Mouse (Mus musculus) ES-CJ7 (cell line): ENCODE results near the gene Hpd.

Experiments used
- DNase-seq: peaks from one replicate; pipeline ENCODE4 v3.0.0; 2011; ENCODE audit warnings: low read depth, low spot score

Hpd gene

DNA sequence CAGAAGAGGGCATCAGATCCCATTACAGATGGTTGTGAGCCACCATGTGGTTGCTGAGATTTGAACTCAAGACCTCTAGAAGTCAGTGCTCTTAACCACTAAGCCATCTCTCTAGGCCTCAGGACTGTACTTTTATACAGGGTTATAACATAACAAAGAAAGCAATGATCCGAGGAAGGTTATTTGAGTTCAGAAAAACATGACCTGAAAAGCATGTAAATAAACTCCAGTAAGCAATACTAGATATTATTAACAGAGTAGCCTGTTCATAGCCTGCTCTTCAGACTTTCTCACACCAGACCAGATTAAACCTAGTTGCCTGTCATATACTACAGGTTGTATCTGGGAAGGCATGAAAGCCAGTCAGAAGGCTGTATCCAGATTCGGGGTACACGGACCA is 4.8 kb upstream of the Hpd start:
- no peak for DNase-seq

DNA sequence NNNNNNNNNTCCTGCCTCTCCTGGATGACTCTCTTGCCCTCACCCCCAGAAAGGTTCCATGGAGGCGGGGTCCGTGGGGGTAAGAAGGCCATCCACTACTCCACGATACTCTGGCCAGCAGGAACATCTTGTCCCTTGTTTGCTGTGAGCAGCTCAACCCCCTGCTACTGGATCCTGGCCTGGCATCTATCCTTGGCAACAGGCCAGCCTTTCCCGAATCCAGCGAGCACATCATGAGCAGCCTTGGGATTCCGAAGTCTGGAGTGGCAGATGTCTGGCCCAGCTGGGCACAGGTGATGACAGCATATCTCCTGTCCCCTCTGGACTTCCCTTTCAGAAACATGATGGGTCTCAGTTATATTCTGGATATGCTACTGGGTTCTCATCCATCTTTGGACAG is 3.4 kb upstream of the Hpd start:
- DNase-seq: no peak

DNA sequence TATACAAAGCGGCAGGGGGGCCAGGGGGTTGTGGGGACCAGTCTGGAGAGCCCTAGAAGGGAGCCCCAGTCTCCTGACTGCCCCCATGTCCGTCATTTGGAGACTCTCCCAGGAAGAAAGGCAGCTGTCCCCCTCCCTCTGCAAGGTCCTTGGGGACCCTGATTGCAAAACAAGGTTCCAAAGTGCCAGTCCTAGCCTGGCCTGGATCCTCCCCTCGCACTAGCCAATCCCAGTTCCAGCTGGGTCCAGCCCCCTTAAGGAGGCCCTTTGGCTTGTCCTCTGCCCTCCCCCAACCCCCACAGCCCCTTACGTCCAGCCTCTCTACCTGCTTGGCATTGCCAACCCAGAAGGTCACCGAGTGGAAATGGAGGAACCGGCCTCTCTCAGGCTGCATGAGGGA is 991 bp downstream of the Hpd start:
- no peak for DNase-seq

DNA sequence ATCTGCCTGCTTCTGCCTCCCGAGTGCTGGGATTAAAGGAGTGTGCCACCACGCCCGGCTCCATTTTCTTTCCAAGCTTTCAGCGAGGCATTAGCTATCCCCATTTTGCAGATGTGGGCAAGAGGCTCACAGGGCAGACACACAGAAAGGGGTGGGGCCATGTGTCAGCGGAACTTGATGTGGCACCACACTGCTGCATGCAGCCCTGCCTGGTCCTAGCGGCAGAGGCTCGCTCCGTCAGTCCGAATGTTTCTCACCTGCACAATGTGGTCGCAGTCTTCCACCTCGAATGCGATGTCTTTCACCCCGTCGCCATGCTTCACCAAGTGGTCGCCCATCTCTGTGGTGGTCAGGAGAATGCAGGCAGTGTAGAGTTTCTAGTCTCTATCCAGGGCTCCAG is 2.1 kb downstream of the Hpd start:
- no peak for DNase-seq

DNA sequence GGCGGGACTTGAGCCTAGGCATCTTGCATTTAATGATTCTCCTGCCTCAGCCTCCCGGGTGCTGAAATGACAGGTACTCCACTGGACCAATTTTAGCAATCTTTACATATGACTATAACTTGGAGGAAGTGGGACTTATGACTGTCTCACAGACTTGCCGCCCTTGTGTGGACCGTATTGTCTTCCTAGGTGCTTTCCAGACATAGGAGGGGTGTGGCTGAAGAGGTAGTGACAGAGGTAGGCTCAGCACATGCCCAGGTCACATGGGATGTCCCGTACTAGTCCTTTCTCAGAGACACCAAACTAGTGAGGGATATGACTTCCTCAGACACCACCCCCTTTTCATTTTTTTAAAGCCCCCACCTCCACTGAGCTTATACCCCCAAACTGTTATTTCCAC is 3.7 kb downstream of the Hpd start:
- DNase-seq: no peak

DNA sequence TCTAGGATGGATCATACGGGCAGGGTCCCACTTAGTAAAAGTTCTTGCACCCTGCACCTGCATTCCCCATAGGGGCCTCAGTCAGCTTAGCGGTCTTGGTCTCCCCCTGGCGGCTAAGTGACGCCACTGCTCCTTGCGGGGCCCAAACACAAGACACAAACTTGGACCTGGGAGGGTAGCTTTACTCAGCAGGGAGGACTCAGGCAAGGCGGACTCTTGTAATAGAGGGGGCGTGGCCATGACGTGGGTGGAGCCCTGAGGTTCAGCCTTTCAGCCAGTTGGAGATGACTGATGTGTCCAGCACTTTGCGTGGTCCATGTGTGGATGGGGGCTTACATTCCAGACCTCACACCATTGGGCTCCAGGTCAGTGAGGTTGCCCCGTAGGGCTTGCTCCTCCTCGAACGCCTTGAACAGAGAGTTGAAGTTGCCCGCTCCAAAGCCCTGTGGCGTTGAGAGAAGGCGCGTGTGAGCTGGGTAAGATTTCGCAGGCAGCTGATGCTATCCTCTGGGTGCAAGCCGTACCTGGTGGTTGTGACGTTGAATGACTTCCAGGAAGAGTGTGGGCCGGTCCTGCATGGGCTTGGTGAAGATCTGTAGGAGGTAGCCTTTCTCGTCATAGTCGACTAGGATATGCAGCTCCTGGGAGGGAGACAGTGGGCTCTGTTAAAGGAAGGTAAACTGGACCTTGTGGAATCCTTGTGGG is 10.7 kb downstream of the Hpd start:
- peak; percentile 96 for DNase-seq

DNA sequence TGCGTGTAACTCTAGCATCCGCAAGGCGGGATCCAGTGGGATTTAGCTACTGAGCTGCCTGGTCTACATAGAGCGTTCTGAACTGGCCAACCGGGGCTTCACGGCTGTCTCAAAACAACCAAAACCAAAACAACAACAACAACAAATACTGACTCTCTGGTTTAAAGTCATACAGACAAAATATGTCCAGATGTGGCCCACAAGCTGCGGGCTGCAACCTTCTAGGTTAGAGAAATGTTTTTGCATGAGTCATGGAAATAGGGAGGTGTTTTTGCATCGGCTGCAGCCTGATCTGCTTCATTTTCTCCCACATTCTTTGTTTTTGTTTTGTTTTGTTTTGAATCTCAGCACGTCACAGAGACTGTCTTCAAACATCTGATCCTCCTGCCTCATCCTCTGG is 12.2 kb downstream of the Hpd start:
- DNase-seq: no peak

DNA sequence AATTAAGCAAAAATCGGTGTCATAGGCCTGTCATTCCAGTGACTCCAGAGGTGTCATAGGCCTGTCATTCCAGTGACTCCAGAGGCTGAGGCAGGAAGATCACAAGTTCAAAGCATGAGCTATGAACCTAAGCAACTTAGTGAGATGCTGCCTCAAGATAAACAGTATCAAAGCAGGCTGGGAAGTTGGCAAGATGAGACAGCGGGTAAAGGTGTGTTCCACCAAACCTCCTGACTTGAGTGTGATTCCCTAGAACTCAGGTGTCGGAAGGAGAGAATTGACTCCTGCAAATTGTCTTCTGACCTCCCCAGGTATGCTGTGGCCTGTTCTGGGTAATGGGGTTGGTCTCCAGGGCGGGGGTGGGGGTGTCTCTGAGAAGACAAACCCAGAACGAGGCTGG is 13.2 kb downstream of the Hpd start, which contains the start of gene Psmd9:
Gene Psmd9 (plus strand): TSS at position 130 of the 400 bp plus-strand sequence.
- no peak for DNase-seq

DNA sequence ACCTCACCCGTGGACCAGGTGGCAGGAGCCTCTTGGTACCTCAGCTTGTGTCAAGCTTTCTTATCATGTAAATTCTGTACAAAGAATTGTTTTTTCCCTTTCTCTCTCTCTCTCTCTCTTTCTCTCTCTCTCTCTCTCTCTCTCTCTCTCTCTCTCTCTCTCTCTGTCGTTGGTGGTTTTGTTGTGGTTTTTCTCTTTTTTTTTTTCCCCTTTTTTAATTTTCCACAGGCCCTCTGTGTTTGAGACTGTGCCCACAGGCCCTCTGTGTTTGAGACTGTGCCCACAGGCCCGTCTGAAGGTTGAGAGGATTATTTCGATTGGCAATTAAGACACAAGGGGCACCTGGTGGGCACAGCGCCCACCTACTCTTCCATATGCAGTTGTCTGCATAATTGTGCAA is 14.9 kb downstream of the Hpd start:
- no peak for DNase-seq

DNA sequence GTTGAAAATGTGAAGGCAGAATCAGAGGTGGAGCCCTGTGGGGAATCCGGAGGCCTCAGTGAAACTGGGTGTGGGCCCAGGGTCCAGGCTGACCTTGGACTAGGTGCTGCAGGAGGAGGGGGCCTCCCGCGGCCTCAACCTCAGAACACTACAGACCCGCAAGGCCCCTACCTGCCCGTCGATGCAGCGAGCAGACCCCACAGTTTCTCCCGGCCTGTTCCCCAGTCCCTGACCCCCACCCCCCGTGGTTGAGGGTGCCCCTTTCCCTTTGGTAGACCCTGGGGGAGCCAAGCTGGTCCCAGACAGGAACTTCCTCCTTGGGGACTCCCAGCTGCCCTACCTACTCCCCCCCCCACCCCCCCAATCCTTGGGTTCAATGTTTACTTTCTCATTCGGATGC is 16.1 kb downstream of the Hpd start:
- DNase-seq: no peak

DNA sequence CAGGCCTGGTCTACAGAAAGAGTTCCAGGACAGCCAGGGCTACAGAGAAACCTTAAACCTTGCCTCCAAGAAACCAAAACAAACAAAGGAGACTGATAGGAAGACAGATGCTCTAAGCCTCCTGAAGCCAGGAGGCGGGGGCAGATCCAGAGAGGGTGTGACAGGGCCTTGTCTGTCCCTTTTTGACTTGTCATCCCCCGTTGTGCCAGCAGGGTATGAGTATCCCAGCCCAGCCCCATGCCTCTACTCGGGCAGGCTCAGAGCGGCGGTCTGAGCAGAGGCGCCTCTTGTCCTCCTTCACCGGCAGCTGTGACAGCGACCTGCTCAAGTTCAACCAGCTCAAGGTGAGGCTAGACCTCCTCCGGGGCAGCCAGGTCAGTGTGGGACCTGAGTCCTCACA is 19.6 kb downstream of the Hpd start:
- peak; percentile 75 for DNase-seq

DNA sequence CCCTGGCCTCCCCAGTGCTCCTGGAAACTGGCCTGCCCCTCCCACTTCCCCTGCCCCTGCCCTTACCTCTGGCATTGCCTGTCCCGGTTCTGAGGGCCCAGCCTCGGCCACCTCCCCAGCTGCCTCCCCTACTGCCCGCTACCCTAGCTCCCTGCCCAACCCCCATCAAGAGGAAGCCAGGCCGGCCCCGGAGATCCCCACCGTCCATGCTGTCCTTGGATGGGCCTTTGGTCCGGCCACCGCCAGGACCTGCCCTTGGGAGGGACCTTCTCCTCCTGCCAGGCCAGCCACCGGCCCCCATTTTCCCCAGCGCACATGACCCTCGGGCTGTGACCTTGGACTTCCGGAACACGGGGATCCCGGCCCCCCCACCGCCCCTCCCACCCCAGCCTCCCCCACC is 22.2 kb downstream of the Hpd start:
- DNase-seq: no peak

DNA sequence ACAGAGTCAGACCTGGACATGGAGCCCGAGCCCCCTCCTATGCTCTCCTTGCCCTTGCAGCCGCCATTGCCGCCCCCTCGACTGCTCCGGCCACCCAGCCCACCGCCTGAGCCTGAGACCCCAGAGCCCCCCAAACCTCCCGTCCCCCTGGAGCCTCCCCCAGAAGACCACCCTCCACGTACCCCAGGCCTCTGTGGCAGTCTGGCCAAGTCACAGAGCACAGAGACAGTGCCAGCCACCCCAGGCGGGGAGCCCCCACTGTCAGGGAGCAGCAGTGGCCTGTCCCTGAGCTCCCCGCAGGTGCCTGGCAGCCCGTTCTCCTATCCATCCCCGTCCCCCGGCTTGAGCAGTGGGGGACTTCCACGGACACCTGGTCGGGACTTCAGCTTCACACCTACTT is 22.7 kb downstream of the Hpd start:
- no peak for DNase-seq

DNA sequence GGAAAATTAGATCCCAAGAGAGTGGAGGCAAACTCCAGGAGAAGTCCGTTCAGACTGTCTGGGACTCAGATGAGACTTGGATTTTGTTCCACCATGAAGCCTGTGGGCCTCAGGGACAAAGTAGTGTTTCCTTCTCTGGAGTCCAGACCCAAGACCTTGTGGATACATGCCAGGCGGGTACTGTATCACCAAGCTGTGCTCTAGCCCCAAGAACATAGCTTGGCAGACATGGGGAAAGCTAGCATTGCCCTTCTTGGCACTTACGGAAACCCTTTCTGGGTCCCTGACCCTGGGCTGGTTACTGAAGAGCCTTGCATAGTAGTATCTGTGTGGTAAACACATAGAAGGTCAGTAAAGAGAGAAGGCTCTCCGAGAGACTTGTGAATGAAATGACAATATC is 23.1 kb downstream of the Hpd start:
- DNase-seq: no peak

DNA sequence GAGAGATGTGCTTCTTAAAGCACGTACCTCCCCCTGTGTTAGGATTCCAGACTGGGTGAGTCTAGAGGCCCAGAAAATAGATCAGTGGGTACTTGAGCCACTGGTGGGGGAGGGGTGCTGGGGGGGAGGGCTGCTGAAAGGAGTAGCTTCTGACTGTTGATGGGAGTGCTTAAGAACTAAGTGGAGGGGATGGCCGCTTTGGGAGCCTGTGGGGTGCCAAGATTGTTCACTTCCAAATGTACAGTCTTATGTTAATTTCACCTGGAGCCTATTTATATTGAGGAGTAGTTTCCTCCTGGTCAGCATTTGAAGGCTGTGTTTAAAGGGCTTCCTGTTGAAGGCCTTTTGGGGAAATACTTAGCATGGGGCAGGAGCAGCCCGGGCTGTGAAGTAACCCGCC is 24.6 kb downstream of the Hpd start:
- peak; percentile 99 for DNase-seq

DNA sequence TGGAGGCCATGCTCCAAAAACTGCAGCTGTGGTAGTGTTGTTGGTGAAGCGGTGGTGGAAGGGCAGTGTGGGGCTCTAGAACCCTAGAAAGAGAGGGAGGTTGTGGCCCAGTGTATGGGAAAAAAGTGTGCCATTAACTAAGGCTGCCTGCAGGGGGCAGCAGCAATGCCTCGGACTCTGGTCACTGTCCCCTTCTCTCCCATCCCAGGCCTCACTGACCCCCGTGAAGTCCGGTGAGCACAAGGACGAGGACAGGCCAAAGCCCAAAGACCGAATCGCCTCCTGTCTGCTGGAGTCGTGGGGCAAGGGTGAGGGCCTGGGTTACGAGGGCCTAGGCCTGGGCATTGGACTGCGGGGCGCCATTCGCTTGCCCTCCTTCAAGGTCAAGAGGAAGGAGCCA is 25.8 kb downstream of the Hpd start:
- DNase-seq: no peak

DNA sequence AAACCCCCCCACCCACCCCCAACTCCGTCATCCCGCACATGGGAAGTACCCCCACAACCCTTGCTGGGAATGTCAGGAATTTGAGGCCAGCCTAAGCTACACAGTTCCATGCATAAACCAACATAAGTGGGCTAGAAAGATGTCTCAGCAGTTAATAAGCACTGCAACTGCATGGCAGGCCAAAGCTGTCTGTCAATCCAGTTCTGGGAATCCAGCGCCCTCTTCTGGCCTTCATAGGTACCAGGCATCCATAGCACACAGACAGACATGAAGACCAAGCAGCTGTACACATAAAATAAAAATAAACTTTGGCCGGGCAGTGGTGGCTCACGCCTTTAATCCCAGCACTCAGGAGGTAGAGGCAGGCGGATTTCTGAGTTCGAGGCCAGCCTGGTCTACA is 27.1 kb downstream of the Hpd start:
- peak; percentile 83 for DNase-seq

DNA sequence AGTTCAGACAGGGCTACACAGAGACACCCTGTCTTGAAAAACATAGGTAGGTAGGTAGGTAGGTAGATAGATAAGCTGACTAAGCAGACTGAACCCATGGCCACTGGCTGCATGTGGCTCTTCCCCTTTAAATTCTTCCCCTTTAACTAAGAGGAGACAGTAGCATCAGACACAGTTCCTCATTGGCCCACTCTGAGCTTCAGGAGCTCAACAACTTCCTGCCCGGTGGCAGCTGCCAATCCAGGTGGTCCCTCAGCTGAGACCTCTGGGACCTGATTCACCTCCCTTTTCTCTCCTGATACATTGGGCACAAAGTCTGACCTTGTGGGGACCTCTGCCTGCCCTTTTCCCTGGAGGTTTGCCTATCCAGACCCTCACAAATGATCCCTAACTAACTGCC is 29.6 kb downstream of the Hpd start:
- no peak for DNase-seq

DNA sequence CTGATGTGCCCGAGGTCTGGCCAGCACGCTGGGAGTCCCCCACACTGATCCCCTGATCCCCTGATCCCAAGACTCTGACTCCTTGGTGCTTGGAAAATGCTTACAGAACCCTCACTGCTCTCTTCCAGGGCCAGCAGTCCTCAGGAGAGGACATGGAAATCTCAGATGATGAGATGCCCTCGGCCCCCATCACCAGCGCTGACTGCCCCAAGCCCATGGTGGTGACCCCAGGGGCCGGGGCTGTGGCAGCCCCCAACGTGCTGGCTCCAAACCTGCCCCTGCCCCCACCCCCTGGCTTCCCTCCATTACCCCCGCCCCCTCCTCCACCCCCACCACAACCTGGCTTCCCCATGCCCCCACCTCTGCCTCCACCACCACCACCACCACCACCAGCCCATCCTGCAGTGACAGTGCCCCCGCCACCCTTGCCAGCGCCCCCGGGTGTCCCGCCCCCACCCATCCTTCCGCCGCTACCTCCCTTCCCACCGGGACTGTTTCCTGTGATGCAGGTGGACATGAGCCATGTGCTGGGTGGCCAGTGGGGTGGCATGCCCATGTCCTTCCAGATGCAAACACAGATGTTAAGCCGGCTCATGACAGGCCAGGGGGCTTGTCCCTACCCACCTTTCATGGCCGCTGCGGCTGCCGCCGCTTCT is 30.7 kb downstream of the Hpd start:
- DNase-seq: no peak

DNA sequence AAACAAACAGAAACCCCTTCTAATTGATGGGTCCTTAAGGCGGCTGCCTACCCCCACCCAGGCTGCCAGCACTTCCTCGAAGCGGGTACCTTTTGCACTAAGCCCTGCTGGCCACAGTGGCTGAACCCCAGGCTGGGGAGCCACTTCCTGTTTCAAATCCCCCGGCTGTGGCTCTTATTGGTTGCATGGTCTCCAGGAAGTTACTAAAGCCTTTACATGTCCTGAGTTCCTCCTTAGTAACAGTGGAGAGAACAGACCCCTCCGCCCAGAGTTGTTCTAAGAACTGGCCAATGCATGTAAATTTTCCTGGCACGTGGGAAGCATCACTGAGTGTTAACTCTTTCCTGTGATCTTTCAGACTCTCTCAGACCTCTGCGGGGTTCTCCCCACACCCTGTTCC is 31.4 kb downstream of the Hpd start:
- DNase-seq: peak; percentile 92

DNA sequence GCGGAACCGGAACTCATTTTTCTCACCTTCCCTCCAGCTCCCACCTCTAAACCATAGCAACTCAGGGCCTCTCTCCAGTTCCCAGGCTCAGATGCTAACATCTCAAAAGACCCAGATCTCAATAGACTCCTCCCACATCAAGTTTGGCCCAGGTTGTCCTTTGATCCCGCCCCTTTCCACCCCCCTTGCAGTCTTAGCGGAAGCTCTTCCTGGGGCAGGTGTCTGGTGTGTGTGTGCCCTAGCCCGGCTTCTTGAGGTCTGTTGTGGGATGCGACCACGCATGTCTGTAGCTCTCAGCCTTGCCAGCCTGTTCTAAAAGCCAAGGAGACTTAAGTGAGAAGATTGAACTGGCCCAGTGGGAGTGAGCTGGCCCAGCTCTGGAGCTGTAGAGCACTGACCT is 31.9 kb downstream of the Hpd start:
- DNase-seq: peak; percentile 81

DNA sequence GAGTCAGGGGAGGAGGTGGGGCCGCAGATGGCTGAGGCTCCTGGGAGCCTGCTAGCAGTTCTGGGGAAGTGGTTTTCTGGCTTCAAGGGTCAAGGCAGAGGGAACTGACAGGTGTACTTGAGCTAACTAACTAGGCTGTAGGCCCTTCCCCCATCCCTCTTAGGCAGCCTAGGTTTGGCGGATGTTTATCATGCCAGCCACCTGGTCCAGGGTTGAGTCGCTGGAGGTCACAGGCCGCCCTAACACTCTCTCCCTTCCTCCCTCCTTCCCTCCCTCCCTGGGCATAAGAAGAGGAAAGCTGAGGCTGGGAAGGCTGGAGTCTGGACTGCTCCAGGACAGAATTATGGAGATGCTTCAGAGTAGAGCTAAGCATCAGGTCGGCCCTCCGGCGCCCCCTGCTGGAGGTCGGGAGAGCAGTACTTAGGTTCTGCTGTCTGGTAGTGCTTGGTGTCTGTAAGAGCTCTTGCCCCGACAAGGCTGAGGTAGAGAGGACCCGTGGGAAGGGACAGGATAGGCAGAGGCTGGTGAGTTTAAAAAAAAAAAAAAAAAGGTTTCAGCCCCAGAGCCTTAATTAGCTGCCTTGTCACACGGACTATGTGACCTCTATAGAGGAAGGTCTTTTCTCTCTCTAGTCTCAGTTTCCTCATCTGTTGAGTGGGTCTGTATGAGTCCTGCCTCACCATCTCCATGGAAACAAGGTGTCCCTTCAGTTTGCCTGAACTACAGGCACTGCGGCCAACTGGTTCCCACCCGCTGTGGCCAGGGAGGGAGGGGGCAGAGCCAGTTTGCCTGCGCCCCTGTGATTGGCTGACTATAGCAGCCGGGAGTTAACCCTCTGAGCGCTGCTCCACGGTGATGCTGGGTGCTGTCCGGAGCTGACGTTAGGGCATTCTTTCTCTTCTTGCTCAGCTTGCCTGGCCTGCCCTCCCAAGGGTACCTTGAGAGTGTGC is 32.8 kb downstream of the Hpd start:
- DNase-seq: peak; percentile 93
